Mouse (Mus musculus): ENCODE results near the gene Acr. TPM values are rescaled to one million over a fixed set of nuclear protein-coding genes. Genes with fewer than 3 reads are reported as not detected.

Gene Acr
- polyA plus RNA-seq, 1 experiment from 2014 or later, result 1.8 TPM

Other genes with a start within 250 kb of the Acr start
- not detected in 2 replicates for gene Adm2, start 245.6 kb upstream of the Acr start, polyA plus RNA-seq (2014; fragmentation: Nextera tagmentation; extraction: Ambion mirVana)
- not detected in 2 replicates for gene Miox, start 233.9 kb upstream of the Acr start, polyA plus RNA-seq (2014; fragmentation: Nextera tagmentation; extraction: Ambion mirVana)
- gene Lmf2, start 212.7 kb upstream of the Acr start, polyA plus RNA-seq (2014; fragmentation: Nextera tagmentation; extraction: Ambion mirVana), result 24.2 and 24.6 TPM in 2 replicates
- gene Ncaph2, start 212.6 kb upstream of the Acr start, polyA plus RNA-seq (2014; fragmentation: Nextera tagmentation; extraction: Ambion mirVana), result 94.7 and 112 TPM in 2 replicates
- gene Sco2, start 194.5 kb upstream of the Acr start, polyA plus RNA-seq (2014; fragmentation: Nextera tagmentation; extraction: Ambion mirVana), result 19.5 and 20.5 TPM in 2 replicates
- gene Tymp, start 191.3 kb upstream of the Acr start, polyA plus RNA-seq (2014; fragmentation: Nextera tagmentation; extraction: Ambion mirVana), result 2.2 and 3.0 TPM in 2 replicates
- 1.3 and 5.5 TPM in 2 replicates for gene Odf3b, start 189.0 kb upstream of the Acr start, polyA plus RNA-seq (2014; fragmentation: Nextera tagmentation; extraction: Ambion mirVana)
- 0.07 TPM in 1 of 2 replicates, not detected in the other for gene Klhdc7b, start 183.4 kb upstream of the Acr start, polyA plus RNA-seq (2014; fragmentation: Nextera tagmentation; extraction: Ambion mirVana)
- not detected in 2 replicates for gene Syce3, start 157.8 kb upstream of the Acr start, polyA plus RNA-seq (2014; fragmentation: Nextera tagmentation; extraction: Ambion mirVana)
- 1.2 TPM in 2 replicates for gene Cpt1b, start 142.5 kb upstream of the Acr start, polyA plus RNA-seq (2014; fragmentation: Nextera tagmentation; extraction: Ambion mirVana)
- gene C730034F03Rik, start 138.7 kb upstream of the Acr start, polyA plus RNA-seq (2014; fragmentation: Nextera tagmentation; extraction: Ambion mirVana), result 2.7 and 3.2 TPM in 2 replicates
- not detected in 2 replicates for gene Gm44502, start 138.6 kb upstream of the Acr start, polyA plus RNA-seq (2014; fragmentation: Nextera tagmentation; extraction: Ambion mirVana)
- 71.2 and 76.3 TPM in 2 replicates for gene Chkb, start 138.4 kb upstream of the Acr start, polyA plus RNA-seq (2014; fragmentation: Nextera tagmentation; extraction: Ambion mirVana)
- 62.8 and 66.3 TPM in 2 replicates for gene Mapk8ip2, start 114.4 kb upstream of the Acr start, polyA plus RNA-seq (2014; fragmentation: Nextera tagmentation; extraction: Ambion mirVana)
- 20.7 and 22.3 TPM in 2 replicates for gene Arsa, start 90.9 kb upstream of the Acr start, polyA plus RNA-seq (2014; fragmentation: Nextera tagmentation; extraction: Ambion mirVana)
- gene Shank3, start 68.7 kb upstream of the Acr start, polyA plus RNA-seq (2014; fragmentation: Nextera tagmentation; extraction: Ambion mirVana), result 8.6 and 9.6 TPM in 2 replicates
- gene Rabl2, start 23.6 kb downstream of the Acr start, polyA plus RNA-seq (2014; fragmentation: Nextera tagmentation; extraction: Ambion mirVana), result 79.0 and 85.9 TPM in 2 replicates

All from hindbrain, embryonic 14.5 days (tissue).